Mouse (Mus musculus) mouse trophoblast stem cell (cell line): Measurements from ENCODE around the gene Enpp7.

ENCODE experiments used
- in situ Hi-C, 2 experiments: fragments of 300-500 bp; cut with MseI, MboI; formaldehyde crosslinking; loops; 2 replicates in 1 of 2; 3 replicates in 1 of 2; pipeline ENCODE4 v1.15.1; 2025

Enpp7 gene

GRCm38 (mm10) chr11:119035094-119035685 is 47.2 kb downstream of the Enpp7 start:
- in situ Hi-C loops = no loop called here

GRCm38 (mm10) chr11:119035686-119036165 is 47.7 kb downstream of the Enpp7 start:
- in situ Hi-C loops = no loop called here

- in situ Hi-C loops = no loop called here
Observed at GRCm38 (mm10) chr11:119036447-119036846, 48.5 kb downstream of the Enpp7 start.

GRCm38 (mm10) chr11:119036934-119037779 is 49.2 kb downstream of the Enpp7 start:
- in situ Hi-C loops = no loop called here

- in situ Hi-C loops = no loop called here
Observed at GRCm38 (mm10) chr11:119037780-119038401, 49.9 kb downstream of the Enpp7 start.

- in situ Hi-C loops = no loop called here
Observed at GRCm38 (mm10) chr11:119038744-119039484, 50.9 kb downstream of the Enpp7 start.

- in situ Hi-C loops = no loop called here
Observed at GRCm38 (mm10) chr11:119039732-119040512, 51.9 kb downstream of the Enpp7 start.

GRCm38 (mm10) chr11:119040600-119041324 is 52.8 kb downstream of the Enpp7 start, which contains the start of gene Cbx8:
TSS of gene Cbx8 (minus strand) at chr11:119040969.
- in situ Hi-C loops = no loop called here

GRCm38 (mm10) chr11:119041325-119041716 is 53.3 kb downstream of the Enpp7 start:
- in situ Hi-C loops = no loop called here

GRCm38 (mm10) chr11:119041750-119042465 is 53.9 kb downstream of the Enpp7 start:
- in situ Hi-C loops = no loop called here
